Mouse (Mus musculus) gastrocnemius, postnatal 4 days (tissue): ENCODE measurements around the gene Lrrc63. TPM values are rescaled to one million over a fixed set of nuclear protein-coding genes. Genes with fewer than 3 reads are reported as not detected.

Experiments used
- DNase-seq, 2 experiments: peaks; one replicate each; pipeline ENCODE4 v3.0.0; 2021 to 2022; ENCODE audit warnings: low spot score in 2 of 2, mixed read lengths in 2 of 2
- total RNA-seq, 2 experiments: library from RNA; stranded (reverse); gene quantifications; 2 replicates each; pipeline ENCODE4 v1.2.3; 2021

The Lrrc63 gene
- total RNA-seq, 2 experiments from 2014 or later, result not detected

DNA sequence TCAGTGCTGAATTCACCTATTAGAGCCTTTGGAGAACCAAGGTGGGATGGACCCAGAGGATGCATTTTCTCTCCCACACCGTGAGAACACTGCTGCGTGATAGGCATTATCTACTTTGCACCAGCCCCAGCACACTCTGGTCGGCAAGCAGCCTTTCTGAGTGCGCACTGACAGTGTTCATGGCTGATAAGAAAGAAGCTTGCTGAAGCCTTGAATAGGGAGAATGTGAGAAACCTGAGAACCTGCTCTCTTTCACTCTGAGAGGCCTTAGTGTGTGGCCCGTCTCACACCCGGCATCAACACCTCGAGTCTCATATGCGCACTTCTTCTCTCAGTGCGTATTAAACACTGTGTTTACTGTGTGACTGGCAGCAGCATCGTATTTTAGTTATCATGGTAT, 7.8 kb upstream of the Lrrc63 start:
- DNase-seq, result no peak

GRCm38 (mm10) chr14:75136119-75136966, 5.7 kb upstream of the Lrrc63 start:
- no peak for DNase-seq

DNA sequence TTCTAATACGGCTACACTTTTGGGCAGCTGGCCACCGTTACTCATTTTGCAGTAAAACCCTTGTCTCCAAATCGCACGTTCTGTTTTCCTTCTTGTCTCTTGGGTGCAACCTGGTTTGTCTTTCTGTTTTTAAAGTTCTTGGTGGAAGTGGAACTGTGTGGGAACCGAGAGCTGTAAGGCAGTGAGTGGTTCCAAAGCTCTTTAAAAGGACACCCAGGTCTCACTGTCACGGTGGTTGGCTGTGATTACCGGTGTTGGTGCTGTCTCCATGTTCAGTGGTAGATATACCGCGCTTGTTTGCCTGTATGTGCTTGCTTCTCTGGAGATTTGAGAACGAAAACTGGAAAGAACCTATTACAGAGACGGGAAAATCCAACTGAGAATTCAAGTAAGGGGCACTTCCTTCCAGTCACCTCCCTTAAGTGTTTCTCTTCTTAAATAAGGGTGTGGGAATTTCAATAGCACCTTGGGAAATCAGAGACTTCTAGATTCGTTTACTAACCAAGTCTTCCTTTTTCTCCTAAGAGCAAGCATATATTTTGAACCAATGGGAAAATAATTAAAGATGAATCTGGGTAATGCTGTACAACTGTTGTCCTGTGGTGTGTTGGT, 749 bp upstream of the Lrrc63 start:
- no peak for DNase-seq

DNA sequence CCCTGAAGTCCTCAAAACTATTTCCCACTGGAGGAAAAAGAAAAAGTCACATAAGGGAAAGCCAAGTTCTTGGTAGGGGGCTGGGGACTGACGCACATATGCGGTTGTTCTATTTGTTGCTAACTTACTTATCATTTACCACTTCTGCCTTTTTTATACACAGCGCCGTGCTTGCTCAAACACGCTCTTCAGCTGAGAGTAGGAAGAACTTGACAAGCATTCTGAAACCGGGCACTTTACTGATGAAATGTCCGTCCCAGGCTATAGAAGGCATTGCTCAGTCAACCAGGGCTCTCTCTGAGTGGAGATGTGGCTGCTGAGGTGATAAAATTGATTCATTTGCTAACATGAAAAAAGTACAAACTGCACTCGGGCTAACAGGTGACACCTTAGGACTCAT, 9.0 kb downstream of the Lrrc63 start:
- no peak for DNase-seq

DNA sequence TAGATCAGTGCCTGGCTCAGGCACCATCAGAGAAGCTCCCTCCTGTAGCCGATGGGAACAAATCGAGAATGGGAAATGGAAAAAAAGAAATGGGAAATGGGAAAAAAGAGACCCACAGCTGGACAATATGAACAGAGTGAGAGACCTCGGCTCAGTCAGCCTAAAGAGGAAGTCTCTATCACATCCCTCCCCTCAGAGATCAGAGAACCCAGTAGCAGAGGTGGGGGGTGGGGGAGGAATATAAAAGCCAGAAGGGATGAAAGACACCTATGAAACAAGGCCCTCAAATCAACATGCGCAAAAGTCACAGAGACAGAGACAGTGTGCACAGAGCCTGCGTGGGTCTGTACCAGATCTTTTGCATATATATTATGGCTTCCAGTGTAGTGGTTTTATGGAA, 27.7 kb downstream of the Lrrc63 start:
- DNase-seq, result no peak

- DNase-seq, result no peak
These were observed 52.7 kb downstream of the Lrrc63 start for GRCm38 (mm10) chr14:75077946-75078345.

GRCm38 (mm10) chr14:75075299-75076180, 55.1 kb downstream of the Lrrc63 start:
- no peak for DNase-seq

GRCm38 (mm10) chr14:75071091-75071490, 59.6 kb downstream of the Lrrc63 start:
- no peak for DNase-seq

DNA sequence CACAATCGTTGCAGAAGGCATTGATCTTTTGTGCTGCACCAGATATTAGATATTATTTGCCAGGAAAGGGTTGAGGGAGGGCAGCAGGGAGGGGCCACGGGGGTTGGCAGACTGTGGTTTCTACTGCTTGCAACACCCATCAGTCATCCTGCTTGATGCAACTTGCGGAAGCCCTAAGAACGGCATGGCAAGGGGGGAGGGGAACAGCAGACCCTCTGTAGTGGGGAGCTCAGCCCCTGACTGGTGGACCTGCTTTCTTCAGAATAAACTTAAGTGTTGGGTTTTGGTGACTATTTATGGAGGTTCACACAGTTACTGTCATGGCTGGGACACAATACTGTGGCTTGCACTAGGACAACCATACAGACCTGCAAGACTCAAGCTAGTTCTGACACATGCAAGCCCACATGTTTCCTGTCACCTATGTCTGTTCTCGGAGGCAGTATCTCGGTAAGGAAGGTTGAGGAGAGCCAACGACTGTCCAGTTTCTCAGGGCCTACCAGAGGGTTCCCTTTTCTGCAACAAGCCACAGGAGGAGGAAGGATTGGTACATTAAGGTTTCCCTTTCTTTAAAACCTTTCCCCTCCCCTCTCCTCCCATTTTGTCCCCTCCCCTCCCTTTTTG, 61.2 kb downstream of the Lrrc63 start:
- no peak for DNase-seq

GRCm38 (mm10) chr14:75068430-75069112, 62.1 kb downstream of the Lrrc63 start:
- DNase-seq, result no peak

DNA sequence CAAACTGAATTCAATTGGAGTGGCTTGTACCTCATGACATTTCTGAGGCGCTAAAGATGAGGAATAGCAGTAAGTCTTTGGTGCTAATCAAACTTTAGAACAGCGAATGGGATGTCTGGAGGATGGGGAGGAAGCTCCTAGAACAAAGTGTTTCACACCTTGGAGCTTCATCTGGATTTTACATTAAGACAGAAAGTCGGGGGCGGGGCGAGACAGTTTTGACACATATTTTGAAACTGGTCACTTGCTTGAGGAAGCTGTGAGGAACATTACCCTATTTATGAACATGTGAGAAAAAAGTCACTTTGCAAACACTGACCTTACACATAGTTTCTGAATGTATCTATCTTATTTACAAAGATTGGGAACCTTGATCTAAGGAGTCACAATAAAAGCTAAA, 65.5 kb downstream of the Lrrc63 start:
- DNase-seq, result no peak

DNA sequence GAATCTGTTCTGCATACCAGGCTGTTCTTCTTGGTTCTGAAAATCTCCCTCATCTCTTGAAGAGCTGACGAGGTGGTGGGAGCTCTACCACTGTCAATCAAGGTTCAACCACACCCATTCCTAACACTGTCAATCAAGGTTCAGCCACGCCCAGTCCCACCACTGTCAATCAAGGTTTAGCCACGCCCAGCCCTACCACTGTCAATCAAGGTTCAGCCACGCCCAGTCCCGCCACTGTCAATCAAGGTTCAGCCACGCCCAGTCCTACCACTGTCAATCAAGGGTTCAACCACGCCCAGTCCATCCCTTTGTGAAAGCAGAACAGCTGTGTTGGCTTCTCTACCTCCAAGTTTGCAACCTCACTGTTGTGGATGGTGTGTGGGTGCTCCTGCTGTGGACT, 66.2 kb downstream of the Lrrc63 start:
- DNase-seq, result no peak

DNA sequence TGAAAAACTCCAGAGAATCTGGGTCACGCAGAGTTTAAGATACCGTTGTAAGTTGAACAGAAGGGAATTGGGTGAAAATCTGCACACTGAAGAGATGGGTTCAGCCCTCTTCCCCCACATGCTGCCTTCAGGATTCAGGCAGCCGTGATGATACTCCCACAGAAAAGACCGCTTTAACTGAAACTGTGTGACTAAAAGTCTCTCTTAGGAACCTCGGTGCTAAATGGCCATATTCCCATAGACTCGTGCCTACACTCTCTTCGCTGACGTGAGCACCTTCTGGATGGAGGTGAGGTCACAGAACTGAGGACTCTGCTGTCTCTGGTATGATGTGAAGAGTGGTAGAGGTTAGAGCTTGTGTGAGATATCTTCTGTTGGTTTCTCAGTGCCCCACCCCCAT, 66.7 kb downstream of the Lrrc63 start:
- no peak for DNase-seq

GRCm38 (mm10) chr14:75060562-75060961, 70.1 kb downstream of the Lrrc63 start:
- DNase-seq, result no peak

DNA sequence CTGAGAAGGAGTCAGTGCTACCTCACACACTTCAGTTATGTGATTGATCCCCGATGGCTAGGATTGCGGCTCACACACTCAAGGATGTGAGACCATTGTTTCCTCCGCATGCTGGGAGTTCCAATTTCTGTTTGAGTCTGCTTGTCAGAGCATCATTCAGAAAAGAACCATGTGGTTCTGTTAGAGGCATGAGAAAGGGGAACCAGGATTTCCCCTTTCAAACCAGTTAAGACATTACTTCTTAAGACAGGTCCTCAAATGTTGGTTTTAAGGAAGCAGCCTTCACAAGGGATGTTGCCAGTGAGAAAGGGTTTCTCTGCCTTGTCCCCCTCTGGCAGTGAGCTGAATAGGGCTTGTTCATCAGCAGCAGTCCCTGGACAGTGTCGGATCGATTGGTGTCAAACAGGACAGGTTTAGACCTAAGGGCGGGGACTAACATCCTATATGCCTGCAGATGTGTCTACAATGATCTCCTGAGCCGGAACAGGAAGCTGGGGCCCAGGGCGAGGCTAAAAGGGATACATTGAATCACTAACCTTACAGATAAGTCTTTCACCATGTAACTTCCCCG, 73.7 kb downstream of the Lrrc63 start:
- no peak for DNase-seq

DNA sequence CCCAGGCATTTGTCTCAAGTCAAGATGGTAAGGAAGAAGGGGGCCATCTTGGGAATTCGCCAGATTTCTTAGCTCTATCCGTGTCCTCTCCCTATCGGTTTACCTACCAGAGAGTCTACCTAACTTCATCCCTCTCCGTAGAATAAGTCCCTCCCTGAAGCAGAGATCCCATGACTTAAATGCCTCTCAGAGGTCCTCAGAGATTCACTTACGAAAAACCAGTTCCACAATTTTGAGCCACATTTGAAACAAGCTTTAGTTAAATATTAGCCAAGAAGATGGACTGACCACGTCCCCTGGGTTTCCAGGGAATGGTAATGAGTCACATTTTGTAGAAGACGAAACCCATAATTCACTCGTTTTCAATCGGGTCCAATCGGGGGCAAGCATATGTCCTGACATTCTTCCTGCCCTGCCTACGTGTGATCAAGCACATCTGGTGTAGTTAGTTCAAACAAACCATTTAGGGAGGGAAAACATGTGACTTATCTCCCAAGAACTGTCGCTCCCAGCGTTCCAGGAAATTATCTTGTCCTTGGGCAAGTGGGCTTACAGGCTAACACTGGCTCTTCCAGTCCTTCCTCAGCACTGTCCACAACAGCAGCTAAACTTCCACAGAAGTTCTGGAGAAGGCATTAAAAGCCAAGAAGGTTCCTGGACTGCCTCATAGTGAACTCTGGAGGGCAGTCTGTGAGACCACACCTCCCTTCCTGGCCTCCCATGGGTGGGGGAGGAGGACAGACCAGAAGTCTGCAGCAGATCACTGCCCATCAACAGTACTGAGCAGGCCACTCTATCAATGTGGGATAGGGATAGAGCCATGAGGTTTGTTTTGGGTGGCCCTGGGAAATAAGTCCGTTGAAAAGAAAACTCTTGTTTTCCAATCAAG, 76.0 kb downstream of the Lrrc63 start:
- DNase-seq, result no peak

- no peak for DNase-seq
These were observed 78.2 kb downstream of the Lrrc63 start for GRCm38 (mm10) chr14:75052451-75052850.

DNA sequence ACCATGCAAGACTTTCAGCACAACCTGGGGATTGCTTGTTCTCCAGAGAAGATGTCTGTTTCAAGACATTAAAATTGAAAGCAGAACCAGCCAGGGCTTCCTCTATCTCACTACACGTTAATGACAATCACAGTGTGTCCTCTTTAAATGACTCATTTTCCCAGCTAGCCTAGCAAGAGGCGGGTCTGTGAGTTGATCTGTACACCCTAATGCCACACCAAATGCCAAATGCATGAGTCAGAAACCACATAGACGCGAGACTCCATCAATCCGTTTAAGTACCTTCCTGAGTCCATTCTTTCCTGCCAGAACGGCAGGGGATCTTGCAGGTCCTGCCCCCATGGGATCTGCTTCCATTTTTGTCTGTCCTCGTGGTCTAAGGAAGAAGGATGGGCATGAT, 85.5 kb downstream of the Lrrc63 start:
- no peak for DNase-seq

GRCm38 (mm10) chr14:75035431-75035830, 95.2 kb downstream of the Lrrc63 start:
- no peak for DNase-seq
